Mouse (Mus musculus): ENCODE results near the gene Mal. TPM values are rescaled to one million over a fixed set of nuclear protein-coding genes. Genes with fewer than 3 reads are reported as not detected.
"Not testable (repeated sequence)": the region's sequence is repeated elsewhere in the genome, so short reads cannot be mapped to it uniquely, and the experiment has no call there.

The Mal gene
- total RNA-seq, 2 experiments from 2014 or later: 55.4 to 57.5 TPM

DNA sequence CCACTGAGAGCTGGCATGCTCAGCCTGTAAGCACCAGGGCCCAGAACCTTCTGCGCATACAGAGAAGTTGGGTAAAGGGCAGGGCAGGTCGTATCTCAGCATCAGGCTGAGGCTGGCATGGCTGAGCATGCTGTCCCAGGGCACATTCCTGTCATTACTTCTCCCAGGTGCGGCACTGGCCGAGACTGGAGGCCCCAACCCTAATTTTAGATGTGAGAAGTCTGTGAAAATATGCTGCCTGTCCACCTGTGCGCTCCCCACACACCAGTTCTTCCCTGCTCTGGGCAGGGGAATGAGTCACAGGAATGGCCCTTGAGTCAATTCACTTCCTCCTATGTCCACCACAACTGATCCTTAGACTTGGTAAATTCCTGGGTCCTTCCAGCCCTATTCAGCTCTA is 30.8 kb downstream of the Mal start:
- DNase-seq (ENCODE audit: low spot score in 2 of 2): no peak

DNA sequence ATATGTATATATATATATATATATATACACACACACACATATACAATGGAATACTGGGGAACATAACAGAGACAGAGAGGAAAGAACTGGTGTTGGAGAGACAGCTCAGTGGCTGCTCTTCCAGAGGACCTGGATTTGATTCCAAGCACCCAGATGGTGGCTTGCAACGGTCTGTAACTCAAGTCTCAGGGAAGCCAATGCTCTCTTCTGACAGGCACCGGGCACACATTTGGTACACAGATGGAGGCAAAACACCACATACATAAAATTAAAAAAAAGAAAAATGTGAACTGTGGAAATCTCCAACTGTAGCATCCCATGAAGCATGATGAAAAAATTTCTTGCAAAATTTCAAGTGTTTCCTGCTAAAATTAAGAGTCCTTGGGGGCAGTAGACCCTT is 31.7 kb downstream of the Mal start:
- DNase-seq (ENCODE audit: low spot score in 2 of 2): peak in 1 of 2 experiments; percentile 22

DNA sequence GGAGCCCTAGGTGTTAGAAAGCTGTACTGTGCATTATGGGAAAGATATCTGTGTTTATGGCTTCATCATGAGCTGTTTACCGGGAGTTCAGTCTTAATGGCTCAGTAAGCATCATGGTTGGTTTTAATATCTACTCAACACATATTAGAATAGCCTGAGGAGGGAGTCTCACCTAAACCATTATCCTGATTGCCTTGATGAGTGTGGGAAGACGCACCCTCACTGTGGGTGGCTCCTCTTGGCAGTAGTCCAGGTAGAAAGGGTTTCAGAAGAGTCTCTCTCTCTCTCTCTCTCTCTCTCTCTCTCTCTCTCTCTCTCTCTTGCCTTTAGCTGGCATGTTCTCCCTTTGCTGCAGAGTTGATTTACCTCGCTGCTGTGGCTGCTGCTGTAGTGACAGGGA is 34.4 kb downstream of the Mal start:
- no peak for DNase-seq (ENCODE audit: low spot score in 2 of 2)

DNA sequence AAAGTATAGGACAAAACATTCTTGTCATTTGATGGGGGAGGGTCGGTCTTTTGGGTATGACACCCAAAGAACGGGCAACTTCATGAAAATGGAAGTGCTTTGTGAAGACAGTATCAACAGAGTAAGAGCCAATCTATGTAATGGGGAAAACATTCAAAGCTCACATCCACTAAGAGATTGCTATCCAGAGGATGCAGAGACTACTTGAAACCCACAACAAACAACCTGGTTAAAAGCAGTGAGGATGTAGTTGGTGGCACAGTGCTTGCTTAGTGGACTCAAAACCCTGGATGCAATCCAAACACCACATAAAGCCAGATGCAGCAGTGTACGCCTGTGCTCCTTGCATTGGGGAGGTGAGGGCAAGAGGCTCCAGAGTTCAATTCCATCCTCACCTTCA is 37.2 kb downstream of the Mal start:
- no peak for DNase-seq (ENCODE audit: low spot score in 2 of 2)

DNA sequence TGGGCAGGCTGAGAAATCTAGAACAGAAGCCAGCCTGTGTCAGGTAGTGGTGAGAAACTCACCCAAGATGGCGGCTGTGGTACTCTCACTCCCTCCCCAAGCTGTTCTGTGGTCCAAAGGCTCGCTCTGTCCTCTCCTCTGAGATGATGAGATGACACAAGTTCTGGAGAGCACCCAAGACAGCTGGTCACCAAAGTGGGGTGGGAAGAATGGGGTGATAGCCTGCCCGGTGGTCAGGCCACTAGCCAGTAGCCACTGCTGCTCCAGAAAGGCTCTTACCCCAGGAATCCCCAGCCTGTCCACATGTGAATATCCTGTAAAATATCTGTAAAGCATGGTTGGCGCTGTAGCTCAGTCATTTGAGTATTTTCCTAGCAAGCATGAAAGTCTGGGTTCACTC is 44.2 kb downstream of the Mal start:
- no peak for DNase-seq (ENCODE audit: low spot score in 2 of 2)

DNA sequence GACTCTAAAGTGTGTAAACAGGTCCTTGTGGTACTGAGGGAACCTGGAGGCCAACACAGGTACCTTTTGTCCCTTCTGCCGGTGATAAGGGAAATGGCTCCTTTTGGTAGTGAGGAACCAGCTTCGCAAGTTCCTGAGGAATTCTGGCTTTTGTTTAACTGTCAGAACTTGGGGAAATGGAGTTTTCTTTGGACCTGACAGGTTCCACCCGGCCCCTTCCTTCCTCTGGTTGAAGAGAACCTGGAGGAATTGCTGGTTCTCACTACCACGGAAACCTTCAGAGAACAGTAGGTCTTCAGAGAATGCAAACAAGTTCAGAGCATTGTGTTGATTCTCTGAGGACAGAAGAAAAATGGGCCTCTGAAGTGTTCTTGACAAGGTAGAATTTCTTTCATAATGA is 45.1 kb downstream of the Mal start:
- DNase-seq (ENCODE audit: low spot score in 2 of 2): no peak

DNA sequence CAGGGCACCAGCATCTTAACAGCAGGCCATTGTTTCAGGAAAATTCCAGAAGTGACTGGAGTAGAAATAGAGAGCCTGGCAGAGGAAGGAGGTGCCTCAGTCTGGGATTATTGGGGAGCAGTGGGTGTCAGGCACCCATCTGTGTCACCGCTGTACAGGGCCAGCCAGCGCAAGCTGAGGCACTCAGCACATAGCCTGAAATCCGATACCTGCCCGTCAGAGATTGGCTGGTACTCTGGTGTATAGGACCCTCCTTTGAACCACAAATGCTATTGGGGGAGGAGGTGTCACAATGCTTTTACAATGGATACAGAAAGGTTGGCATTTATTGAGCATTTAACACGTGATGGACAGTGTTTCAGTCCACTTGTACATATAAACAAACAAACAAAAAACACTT is 47.5 kb downstream of the Mal start:
- DNase-seq (ENCODE audit: low spot score in 2 of 2): no peak

DNA sequence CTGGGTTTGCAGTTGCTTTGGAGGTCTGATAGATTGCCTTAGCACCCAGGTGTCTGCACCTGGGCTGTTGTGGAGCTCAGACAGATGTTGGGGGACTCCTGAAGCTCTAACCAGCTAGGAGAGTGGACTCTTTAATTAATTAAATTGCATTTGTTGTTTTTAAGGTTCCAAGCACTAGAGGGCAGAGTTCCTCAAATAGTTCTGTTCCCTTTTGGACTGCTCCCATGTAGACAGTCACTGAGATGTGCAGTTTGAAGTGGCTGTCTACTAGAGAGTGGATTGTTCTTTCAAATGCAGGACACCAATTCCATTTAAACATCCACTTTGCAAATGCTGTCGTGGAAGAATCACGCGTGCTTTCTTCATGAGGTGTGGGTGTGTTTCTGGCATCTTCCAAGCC is 48.3 kb downstream of the Mal start:
- peak in 1 of 2 experiments; percentile 64 for DNase-seq (ENCODE audit: low spot score in 2 of 2)

DNA sequence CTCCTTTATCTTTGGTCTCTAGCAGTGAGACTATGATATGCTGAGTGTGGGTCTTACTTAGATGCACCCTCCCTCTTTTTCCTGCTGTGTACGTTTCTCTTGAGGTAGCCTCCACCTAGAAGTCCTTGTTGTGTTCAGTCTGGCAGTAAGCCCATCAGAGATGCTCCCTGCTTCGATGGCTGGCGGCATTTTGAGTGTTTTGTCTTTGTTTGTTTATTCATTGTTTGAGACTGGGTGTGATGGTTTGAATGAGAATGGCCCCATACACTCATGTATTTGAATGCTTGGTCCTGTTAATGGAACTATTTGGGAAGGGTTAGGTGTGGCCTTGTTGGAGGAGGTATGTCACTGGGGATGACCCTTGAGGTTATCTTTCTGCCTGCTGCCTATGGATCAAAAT is 51.3 kb downstream of the Mal start:
- DNase-seq (ENCODE audit: low spot score in 2 of 2): no peak

DNA sequence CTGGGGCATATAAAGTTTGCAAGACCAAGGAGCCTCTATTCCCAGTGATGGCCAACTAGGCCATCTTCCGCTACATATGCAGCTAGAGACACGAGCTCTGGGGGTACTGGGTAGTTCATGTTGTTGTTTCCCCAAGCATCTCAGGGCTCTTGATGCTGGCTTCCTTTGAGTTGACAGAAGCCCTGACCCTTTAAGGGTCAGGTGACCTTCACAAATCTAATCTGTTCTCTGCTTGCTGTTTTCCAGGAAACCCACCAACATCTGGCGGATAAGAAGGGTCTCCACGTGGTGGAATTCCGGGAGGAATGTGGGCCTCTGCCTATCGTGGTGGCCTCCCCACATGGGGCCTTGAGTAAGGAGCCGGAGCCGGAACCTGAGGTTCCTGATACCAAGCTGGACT is 53.1 kb downstream of the Mal start:
- DNase-seq (ENCODE audit: low spot score in 2 of 2): not testable (repeated sequence)

DNA sequence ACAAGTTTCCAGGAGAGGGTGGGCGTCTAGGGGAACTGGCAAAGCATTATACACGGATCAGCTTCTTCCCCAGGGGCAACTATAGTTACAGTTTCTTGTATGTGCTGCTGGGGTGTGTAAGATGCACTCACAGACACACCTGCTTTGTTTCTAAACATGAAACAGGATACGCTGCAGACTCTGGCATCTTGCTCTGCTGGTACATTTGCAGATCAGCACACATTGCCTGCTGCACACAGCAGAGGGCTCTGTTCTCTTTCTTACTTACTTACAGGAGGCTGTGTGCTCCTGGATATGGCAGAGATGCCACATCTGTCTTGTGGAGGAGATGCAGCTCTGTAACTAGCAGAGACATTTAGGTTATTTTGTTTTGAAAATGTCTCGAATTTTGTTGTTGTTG is 65.7 kb downstream of the Mal start:
- DNase-seq (ENCODE audit: low spot score in 2 of 2): no peak

DNA sequence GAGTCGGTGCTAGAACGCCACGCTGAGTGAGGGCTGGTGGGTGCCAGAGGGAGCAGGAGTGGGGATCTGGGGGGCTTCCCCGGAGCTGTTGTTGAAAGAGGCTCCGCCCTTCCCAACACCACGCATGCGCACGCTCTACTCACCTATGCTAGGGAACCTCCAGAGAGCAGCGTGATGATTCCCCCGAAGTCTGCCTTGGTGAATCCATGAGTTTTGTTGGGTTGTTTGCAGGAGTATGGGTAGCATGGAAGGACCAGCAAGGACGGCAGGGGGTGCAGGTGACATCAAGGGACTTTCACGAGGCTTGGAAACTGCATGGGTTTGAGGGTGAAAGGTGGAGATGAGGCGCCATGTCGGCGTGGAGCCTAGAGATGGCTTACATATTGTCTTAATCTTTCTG is 66.3 kb downstream of the Mal start:
- no peak for DNase-seq (ENCODE audit: low spot score in 2 of 2)

DNA sequence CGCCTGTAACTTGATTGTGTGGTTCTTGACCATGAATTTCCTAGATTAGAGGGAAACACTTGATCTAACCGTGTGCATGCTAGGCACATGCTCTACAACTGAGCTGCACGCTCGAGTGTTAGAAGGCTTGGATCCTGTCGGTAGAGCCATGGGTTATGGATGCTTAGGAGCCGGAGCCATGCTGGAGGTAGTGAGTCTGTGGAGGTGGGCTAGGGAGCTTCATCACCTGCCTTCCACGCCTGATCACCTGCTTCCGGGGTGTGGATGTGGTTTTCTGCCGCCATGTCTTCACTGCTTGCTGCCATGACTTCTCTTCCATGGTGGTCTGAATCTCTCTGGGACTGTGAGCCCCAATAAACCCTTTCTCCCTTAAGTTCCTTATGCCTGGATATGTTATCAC is 67.6 kb downstream of the Mal start:
- no peak for DNase-seq (ENCODE audit: low spot score in 2 of 2)

DNA sequence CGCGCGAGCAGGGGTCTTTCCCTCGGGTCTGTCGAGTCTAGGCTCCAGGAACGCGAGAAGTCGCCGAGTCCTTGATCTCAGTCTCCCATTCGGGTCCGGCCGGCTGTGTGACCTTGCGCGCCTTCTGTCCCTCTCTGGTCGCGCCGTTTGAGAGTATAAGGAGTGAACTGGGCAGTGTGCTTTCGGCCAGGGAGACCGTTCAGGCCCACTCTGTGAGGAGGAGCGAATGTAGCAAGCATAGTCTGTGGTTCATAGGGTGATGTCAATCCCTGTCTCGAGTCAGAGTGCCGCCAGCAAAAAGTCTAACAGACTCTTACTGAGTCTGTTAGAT is 69.0 kb downstream of the Mal start:
- no peak for DNase-seq (ENCODE audit: low spot score in 2 of 2)

DNA sequence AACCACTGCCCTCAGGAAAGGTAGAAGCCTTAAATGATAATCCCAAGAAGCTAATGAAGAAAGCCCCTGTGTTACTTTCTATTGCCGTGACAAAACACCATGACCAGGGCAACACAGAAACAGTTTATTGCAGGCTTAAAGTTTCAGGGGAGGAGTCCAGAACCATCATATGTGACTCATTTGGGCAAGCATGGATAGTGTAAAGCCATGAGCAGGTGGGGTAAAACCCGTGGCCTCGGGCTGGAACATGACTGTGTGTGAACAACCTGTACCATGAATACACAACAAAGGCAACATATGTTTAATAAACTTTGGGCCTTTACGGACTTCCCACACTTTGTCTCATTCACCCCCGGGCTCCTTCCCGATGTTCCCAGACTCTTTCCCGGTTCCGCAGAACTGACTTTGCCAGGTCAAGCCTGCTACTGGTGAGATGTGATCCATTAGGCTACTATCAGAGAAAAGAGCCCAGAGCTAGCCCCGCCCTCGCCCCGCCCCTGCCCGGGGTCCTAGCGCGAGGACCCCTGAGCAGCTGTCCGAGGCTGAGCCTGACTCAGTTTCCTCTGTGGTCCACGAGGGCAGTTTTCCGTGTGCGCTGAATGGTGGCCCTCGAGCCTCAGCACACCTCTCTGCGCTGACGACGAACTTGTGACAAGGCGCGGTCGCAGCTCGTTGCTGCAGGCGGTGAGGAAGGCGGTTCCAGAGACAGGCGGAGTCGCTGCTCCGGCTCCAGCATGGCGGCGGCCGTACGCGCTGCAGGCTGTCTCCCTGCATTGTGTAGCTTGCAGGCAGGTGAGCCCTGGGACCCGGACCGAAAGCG is 69.6 kb downstream of the Mal start, which contains the start of the genes Zfp661 and Mrps5:
Zfp661 (minus strand) TSS at position 401 of the 820 bp plus-strand sequence.
Mrps5 (plus strand) TSS at position 529 of the 820 bp plus-strand sequence.
- peak; percentile 80 to 92 for DNase-seq (ENCODE audit: low spot score in 2 of 2)

DNA sequence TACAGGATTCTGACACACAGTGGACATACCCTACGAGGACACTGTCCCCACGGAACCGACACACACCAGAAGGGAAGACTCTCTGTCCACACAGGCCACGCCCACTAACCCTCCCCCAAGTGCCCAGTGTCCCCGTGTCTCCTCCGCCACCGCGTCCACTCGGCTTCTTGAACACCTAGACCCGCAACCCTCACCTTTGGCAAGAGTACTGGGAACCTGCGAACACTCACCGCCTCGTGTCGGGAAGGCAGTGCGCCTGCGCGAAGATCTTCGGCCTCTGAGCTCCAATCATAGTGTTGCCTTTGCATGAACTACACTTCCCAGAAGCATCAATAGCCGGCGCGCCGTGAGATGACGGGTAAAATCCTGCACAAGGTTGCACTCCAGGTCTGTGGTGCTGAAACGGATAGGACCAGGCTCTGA is 72.0 kb downstream of the Mal start:
- DNase-seq (ENCODE audit: low spot score in 2 of 2): peak; percentile 91 to 96

Other genes starting within 250 kb of the Mal start
- under 1 TPM in 1 of 2 experiments, not detected in 1; 0.29 TPM for gene Gpat2, start 231.5 kb downstream of the Mal start, total RNA-seq (2021)
- 10 to 100 TPM; 17.7 to 18.4 TPM for gene Fahd2a, start 212.1 kb downstream of the Mal start, total RNA-seq (2021)
- 10 to 100 TPM; 56.0 to 57.3 TPM for gene Kcnip3, start 134.6 kb downstream of the Mal start, total RNA-seq (2021)
- under 1 TPM in 1 of 2 experiments, not detected in 1; 0.38 TPM for gene Prom2, start 115.2 kb downstream of the Mal start, total RNA-seq (2021)
- gene Zfp661, start 69.6 kb downstream of the Mal start, total RNA-seq (2021): 1 to 10 TPM; 7.5 to 7.6 TPM
- 10 to 100 TPM; 86.9 to 91.8 TPM for gene Mrps5, start 69.5 kb downstream of the Mal start, total RNA-seq (2021)
- 1 to 10 TPM in 1 of 2 experiments, under 1 TPM in 1; 0.65 to 1.0 TPM for gene Mall, start 73.2 kb upstream of the Mal start, total RNA-seq (2021)
- gene Nphp1, start 132.2 kb upstream of the Mal start, total RNA-seq (2021): 10 to 100 TPM; 20.3 to 21.3 TPM
- 10 to 100 TPM; 40.5 to 46.6 TPM for gene Mtln, start 135.8 kb upstream of the Mal start, total RNA-seq (2021)
- gene Bub1, start 175.2 kb upstream of the Mal start, total RNA-seq (2021): 1 to 10 TPM; 1.4 TPM
- not detected for gene Acoxl, start 182.2 kb upstream of the Mal start, total RNA-seq (2021)

All from layer of hippocampus, postnatal 14 days (tissue).